Mouse (Mus musculus) 3T3-L1 (cell line): Measurements from ENCODE around the gene Ank3.
"Not testable (repeated sequence)": the region's sequence is repeated elsewhere in the genome, so short reads cannot be mapped to it uniquely, and the experiment has no call there.

Experiments used
- DNase-seq: peaks from one replicate; pipeline ENCODE4 v3.0.0-alpha.2; 2015; ENCODE audit warnings: low read depth, low spot score

Gene Ank3

DNA sequence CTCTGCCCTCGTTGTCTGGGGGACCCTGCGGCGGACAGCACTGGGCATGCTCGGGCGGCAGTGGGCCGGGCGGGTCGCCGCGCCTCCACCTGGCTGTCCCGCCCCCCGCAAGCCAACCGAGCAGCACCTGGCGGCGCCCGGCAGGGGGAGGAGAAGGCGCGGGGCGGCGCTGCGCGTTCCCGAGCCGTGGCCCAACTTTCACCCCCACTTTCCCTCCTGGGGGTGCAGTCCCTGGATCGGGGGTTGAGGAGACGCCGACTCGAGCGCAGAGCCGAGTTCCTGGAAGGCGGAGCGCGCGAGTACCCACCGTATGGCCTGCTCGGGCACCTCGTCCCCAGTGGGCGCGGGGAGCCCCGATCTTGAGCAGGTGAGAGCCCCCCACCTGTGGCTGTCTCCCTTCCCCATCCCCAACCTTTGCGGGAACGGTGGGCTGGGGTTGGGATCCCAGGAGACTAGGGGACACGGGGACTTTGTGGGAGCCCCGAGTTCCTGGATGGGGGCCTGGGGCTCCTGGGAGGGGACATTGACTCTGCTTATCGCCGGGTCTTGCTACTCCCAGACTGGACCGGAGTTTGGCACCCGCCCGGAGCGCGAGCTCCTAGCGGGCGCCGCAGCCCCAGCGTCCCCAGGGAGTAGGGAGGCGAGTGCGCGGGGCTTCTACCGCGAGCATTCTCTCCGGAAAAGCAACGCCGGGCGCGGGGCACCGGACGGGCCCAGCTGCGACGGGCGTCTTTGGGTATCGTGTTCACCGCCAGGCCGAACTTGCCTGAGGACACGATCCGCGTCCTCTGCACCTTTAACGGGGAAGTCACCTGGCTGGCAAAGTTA lies at the start of gene Ank3:
Ank3 (plus strand) TSS at position 11 of the 828 bp plus-strand sequence.
- no peak for DNase-seq

DNA sequence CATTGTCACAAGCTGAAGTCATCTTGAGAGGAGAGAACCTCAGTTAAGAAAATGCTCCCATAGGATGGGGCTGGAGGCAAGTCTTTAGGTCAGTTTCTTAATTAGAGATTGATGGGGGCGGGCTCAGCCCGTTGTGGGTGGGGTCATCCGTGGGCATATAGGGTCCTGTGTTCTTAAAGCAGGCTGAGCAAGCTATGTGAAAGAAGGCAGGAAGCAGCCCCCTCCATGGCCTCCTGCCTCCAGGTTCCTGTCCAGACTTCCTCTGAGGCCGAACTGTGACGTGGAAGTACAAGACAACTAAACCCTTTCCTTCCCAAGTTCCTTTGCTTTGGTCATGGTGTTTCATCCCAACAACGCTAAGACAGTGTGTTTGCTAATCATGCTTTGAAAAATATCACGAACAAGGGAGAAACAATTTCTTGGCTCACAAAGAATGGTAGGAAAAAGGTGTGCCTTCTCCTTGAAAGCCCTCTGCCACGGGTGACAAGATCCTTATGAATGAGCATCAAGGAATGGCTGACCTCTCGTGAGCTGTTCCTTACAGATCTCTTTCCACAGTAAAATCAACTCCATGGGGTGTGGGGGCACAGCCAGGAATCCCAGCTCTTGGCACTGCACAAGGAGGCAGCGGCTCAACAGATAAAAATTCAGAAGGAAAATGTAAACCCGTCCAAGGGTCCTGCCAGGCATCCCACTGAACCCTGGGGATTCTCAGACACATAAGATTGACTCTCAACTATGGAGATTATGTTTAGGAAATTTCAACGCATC lies 47.3 kb upstream of the Ank3 start:
- DNase-seq: peak; percentile 61

DNA sequence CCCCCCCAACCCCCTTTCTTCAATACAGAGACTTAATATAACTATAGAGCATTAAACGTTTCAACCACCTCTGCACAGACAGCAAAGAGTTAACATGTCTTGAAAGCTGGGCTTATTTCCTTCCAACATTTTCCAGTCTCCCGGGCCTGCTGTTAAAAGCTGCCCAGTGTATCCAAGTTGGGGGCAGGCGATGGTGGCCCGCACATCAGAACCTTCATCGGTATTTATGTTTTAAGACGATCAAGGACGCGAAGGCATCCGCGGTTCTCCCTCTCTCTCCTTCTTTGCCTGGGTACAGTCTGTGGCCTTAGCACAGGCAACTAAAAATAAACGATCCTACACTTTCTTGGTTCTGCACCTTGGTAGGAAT lies 46.7 kb upstream of the Ank3 start:
- no peak for DNase-seq

DNA sequence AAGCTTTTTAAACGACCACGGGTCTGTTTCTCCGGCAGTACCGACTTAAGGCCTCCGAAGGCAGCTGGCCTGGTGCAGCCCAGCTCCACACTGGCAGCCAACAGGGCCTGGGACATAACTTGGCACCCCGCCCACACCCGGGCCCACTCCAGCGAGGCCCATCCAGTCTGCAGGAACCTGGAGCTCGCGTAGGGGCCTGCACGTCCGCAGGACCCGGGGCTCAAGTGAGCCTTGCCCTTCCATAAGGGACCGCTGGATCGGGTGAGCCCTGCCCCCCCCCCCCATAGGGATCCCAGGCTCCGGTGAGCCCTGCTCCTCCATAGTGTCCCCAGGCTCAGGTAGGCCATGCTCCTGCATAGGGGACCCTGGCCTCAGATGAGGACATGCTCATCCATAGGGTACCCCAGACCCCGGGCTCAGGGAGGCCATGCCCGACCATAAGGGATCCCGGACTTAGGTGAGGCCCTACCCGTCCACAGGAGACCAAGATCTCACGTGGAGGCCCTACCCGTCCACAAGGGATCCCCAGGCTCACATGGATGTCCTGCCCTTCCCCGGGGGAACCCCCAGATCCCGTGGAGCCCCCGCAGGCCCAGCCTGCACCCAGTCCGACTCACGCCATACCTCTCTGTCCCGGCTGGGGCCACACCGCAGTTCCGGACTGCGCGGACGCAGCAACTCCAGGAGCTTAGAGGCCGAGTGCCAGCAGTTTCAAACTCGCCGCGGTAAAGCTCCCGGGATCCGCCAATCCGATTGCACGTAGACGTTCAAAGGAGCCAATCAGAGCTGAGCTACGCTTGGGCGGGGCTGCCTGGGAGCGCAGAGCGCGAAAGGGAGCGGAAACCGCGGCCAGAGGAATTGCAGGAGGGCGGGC lies 46.1 kb upstream of the Ank3 start, which contains the start of gene Cdk1:
Cdk1 (minus strand) TSS at position 727 of the 874 bp plus-strand sequence.
- DNase-seq: peak; percentile 97

DNA sequence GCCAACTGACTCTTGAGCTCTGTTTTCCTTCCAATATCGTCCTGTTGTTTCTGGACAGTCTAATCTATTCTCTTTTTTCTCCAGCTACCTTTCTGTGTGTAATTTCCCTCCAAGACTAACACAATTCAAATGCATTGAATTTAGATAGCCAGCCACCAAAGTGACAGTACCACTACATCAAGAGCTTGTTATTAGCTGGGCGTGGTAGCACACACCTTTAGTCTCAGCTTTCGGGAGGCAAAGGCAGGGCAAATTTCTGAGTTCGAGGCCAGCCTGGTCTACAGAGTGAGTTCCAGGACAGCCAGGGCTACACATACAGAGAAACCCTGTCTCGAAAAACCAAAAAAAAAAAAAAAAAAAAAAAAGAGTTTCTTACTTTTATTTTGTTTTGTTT lies 45.5 kb upstream of the Ank3 start:
- not testable (repeated sequence) for DNase-seq

DNA sequence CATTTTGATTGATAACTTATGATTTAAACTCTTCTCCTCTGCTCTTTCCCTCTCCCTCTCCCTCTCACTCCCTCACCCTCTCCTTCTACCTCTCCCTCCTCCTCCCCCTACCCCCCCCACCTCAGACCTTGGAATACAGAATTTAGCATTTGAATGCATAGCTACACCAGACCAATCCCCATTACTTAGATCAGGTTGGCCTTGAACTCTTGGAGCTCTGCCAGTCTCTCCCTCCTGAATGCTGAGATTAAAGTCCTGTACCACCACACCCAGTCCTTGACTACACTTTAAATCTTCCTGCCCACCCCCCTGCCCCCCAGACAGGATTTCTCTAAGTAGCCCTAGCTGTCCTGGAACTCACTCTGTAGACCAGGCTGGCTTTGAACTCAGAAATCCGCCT lies 38.9 kb upstream of the Ank3 start:
- DNase-seq: no peak

DNA sequence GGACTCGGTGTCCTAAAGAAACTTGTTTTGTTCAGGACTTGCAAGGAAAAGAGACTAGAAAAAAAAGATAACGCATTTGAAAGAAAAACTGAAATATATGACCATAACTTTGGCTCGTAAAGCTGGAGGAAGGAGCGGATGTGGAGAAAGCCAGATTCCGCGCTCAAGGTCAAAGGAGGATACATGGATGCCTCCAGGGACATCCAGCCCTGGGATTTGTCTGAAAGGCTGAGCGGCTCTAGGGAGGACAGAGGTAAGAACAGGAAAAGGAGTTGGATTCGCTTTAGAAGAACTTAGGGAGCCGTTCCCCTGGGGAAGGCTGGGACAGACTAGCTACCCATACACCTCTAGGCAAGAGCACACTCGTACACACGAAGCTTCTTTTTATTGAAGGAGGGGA lies 32.4 kb upstream of the Ank3 start:
- DNase-seq: no peak

DNA sequence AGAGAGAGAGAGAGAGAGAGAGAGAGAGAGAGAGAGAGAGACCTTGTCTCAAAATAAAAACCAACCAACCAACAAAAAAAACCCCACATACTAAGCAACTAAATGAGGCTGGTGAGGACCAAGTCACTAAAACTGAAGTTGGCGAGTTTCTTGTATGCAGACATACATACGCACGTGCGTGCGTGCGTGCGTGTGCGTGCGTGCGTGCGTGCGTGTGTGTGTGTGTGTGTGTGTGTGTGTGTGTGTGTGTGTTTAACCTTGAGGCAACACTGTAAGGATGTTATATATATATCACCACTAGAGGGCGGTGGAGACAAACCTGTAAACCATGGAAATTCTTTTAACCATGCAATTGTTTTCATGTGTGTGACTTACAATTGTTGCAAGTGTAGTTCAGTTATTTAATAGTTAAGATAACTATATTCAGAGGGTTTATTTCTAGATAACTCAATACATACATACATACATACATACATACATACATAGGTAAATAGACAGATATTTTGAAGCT lies 31.6 kb upstream of the Ank3 start:
- DNase-seq: peak; percentile 58

DNA sequence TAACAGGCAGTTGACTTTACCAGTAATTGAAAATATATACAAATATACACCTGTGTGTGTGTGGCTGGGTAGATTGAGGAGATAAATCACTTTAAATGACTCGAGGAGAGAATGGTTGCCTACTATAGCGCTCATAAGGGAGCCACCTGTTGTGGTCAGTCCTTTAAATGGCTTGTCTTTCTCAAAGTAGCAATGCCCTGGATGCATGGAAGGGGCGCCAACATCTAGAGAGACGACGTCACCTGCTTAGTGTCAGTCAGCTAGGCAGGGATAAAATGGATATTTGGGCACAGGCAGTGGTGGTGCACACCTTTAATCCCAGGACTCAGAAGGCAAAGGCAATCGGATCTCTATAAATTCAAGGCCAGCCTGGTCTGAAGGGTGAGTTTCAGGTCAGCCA lies 29.3 kb upstream of the Ank3 start:
- DNase-seq: no peak

DNA sequence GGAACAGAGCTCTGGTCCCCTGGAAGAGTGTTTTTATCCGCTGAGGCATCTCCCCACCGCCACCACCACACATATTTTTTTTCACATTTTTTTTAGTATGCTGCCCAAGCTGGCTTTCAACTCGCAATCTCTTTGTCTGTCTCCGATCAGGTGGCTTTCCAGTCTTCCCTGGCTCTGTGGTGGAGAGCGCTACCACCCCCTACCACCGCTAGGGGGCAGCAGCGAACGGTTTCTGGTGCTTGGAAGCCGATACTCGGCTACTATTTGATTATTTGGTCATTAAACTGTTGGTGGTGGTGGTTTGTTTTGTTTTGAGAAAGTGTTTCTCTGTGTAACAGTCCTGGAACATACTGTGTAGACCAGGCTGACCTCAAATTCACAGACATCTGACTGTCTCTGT lies 27.1 kb upstream of the Ank3 start:
- peak; percentile 25 for DNase-seq

DNA sequence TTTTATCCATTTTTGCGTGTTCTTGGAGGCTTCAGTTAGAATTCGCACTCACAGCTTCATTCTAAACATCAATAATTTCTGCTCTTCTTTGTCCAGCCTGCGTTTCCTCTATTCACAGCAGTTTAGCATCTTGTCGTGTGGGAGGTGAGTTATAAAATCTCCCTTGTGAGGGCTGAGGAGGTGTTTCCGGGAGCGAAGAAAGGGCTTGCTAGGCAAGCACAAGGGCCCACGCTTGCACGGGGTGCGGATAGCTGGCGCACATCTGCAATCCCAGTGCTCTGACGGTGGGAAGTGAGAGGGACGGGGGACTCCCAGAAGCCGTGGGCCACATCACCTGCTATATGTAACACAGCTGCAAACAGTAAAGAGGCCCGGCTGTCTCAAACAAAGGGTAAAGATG lies 26.5 kb upstream of the Ank3 start:
- no peak for DNase-seq

DNA sequence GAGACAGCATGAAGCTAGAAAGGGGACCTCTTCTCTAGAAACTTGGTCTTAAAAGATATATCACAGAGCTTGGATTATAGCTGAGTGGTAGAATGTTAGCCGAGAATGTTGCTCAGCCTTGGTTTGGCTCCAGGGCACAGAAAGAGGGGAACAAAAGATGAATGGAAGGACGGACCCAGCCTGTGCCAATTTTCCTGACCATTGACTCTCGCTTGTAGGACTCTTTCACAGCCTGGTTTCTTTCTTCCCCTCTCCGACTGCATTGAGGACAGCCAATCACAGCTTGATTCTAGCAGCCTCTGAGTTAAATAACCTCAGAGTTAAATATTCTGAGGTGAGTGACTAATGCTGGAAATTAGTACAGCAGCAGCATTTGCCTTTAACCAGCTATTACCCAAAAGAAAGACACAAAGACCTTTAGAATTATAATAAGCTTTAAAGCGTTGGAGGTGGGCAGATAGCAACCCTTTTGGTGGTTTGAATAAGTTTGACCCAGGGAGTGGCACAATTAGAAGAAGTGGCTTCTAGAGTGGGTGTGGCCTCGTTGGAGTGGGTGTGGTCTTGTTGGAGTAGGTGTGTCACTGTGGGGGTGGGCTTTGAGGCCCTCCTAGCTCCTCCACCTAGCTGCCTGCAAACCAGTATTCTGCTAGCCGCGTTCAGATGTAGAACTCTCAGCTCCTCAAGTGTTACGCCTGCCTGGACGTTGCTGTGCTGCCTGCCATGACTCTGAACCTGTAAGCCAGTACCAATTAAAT lies 24.6 kb upstream of the Ank3 start:
- no peak for DNase-seq

DNA sequence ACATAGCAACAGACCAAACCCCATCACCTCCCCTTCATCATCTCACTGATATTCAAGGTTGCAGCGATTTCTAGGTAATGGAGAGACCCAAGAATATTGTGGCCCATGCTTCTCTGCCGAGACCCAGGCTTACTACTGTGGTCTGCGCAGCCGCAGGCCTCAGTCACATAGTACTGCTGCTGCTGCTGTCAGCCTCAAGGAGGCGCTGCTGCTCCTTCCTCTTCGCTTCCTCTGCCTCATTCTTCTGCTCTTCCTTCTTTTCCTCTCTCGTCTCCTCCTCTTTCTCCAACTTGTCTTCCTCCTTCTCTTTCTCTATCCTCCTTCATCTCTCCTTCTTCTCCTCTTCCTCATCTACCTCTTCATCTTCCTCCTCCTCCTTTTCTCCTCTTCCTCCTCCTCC lies 23.4 kb upstream of the Ank3 start:
- no peak for DNase-seq

DNA sequence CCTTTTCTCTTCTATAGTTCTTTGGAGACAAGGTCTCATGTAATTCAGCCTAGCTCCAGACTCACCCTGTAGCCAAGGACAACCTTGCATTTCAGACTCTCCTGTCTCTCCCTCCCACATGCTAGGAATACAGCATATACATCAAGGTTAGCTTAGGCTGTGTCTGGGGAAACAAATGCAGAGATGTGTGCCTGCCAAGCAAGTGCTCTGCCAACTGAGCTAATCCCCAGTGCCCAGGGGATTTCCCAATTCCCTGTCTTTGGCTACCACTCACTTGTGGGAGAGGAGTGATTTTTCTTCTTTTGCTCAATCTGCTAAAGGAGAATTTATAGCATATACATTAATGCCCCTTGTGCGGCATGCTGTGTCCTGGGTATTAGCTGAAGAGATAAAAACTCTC lies 15.4 kb upstream of the Ank3 start:
- peak; percentile 14 for DNase-seq

DNA sequence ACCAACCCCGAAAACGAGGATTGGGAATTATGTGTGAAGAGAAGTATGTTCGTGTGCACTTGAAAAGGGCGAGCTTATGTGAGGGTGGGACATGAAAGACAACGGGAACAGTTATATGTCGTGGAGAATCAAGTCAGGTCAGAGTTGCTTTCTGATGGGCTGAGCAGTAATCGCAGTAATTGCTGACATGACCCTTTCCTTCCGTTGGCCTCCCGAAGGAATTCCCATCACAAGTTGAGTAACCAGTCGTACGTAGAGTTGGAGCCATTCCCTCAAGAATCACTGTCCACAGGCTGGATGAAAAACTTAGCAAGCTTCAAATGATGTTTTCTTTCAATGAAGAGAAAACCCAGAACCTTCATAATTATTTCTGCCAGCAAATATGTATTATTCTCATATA lies 13.9 kb upstream of the Ank3 start:
- DNase-seq: no peak

DNA sequence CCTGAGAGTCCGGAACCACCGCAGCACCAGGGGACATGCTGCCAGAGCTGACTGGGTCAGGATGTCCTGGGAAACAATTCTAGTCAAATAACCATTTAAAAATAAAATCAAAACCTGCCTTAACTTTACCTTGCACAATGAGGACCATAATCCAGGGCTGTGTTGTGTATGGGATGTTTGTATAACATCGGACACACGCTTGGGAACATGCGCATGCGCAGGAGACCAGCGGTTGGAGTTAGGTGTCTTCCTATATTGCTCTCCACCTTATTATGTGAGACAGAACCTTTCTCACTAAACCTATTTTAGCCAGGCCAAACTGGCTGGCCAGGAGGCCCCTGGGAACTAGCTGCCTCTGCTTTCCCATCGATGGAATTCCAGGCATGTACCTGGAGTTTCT lies 13.4 kb upstream of the Ank3 start:
- no peak for DNase-seq

DNA sequence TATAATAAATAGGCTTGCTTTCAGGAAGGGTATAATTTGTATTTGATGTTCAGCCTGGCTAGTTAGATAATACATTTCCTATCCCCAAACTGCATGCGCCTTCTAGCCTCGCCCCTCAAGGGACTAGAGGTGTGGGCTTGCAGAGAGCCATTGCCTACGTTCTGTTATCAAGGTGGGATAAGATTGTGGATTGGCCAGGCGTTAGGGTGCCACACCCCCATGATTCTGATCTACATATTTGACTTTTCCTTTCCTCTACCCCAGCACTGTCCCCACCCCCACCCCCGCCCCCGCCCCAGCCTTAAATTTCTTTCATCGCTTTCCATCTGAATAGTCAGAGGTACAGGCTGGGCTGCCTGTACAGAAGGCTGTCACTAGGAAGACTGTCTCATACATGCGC lies 11.8 kb upstream of the Ank3 start:
- no peak for DNase-seq

DNA sequence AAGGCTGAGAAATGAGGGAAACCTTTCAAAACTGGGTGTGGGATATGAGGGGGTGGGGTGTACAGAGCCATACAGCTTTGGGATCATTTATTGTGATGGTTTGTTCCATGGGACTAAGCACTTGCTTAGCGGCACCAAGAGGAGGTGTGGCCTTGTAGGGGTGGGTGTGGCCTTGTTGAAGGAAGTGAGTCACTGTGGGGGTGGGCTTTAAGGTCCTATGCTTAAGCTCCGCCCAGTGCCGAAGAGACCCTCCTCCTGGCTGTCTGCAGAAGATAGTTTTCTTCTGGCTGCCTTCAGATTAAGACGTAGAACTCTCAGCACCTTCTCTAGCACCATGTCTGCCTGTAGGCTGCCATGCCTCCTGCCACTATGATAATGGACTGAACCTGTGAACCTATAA lies 9.1 kb upstream of the Ank3 start:
- DNase-seq: no peak

DNA sequence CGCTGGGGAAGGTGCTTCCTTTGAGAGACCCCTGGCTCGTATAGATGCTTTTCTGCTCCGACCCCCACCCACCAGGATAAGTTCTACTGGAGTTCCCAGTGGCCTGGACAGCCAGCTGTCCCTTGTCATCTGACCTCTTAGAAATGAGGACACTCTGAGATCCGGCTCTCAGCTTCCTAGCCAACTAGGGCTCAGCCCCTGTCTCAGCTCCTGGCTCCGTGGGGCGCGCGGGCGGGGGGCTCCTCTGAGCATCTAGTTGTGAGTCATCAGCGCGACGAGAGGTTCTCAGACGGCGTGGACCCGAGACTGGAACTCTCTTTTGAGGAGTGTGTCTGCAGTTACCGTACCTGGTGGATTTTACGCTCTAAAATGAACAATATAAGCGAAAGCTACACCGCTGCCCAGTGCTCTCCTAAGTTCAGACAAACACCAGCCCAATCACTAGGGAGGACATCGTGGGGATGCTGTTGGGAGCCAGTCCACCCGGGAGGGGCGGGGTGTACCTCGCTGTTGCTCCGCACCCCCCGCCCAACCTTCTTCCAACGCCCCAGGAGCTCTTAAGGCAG lies 293 bp upstream of the Ank3 start:
- DNase-seq: no peak

DNA sequence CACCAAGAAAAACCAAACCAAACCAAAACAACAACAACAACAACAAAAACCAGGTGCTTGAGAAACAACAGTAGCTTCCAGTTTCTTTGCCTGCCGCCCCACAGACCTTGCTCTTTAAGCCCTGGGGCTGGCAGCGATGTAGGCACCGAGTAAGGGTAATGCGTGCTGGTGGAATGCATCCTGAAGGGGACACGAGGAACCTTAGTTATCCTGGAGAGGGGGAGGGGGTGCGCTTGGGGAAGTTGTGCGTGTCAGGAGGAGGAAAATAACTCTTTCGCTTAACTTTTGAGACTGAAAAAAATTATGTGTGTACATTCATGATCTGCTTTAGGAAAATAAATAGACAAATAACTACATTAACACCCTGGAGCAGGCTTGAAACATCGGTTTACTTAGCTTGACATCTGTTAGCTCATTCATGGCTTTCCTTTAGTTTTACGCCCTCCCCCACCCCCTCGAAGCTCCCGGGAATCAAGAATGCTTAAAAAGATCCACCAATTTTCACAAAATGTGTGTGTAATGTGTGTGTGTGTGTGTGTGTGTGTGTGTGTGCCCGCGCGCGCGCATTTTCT lies 1.3 kb downstream of the Ank3 start:
- no peak for DNase-seq
